Mouse (Mus musculus) lung, postnatal 0 days (tissue): ENCODE data around the gene Dpp6.

ENCODE experiments used
- CTCF ChIP-seq: IDR thresholded peaks from 2 replicates; pipeline ENCODE4 v1.5.1; 2016; ENCODE audit warnings: antibody characterized with exemption, mild to moderate bottlenecking
- EP300 ChIP-seq: IDR thresholded peaks from 2 replicates; pipeline ENCODE4 v1.6.1; 2016; ENCODE audit warnings: antibody characterized with exemption, mild to moderate bottlenecking, control low read depth

DNA sequence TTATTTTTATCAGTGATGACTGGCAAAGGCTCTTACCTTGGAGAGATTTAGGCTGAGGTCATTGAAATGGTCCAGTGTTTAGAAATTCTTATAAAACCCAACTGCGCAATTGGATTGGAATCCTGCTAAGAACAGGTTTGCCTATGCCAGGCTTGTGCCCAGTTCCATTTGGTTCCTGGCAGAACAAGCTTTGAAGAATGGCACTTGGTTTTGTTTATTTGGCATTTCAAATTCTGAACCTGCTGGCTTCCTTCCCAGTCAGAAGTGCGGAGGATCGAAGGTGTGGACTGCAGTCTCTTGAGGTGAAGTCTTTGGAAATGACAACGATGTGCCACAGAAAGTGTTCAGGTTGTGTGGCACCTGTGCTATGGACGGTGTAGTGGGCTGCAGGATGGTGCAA lies 193.6 kb downstream of the Dpp6 start:
- no peak for TF ChIP-seq CTCF
- TF ChIP-seq EP300: no peak
